Mouse (Mus musculus): ENCODE measurements around the gene Trpv1. TPM values are rescaled to one million over a fixed set of nuclear protein-coding genes. Genes with fewer than 3 reads are reported as not detected.

Trpv1 gene
- not detected for total RNA-seq (2023)

DNA sequence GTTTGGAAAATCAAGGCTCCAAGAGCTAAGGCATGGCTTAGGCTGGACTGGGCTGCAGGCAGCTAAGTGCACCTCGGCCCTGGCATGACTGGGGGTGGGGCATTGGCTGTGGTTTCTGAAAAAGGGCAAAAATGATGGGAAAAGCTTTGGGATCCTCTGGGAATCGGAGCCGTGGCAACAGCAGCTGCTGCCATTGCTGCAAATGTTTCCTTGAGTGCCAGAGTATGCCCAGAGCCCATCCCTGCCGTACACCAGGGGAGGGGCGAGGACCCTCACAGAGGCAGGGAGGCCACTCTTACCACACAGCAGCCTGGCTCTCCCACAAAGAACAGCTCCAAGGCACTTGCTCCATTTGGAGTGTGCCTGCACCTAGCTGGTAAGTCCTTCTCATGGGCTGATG lies at the start of gene Trpv1:
Trpv1 (plus strand) TSS at position 301 of the 400 bp plus-strand sequence.

DNA sequence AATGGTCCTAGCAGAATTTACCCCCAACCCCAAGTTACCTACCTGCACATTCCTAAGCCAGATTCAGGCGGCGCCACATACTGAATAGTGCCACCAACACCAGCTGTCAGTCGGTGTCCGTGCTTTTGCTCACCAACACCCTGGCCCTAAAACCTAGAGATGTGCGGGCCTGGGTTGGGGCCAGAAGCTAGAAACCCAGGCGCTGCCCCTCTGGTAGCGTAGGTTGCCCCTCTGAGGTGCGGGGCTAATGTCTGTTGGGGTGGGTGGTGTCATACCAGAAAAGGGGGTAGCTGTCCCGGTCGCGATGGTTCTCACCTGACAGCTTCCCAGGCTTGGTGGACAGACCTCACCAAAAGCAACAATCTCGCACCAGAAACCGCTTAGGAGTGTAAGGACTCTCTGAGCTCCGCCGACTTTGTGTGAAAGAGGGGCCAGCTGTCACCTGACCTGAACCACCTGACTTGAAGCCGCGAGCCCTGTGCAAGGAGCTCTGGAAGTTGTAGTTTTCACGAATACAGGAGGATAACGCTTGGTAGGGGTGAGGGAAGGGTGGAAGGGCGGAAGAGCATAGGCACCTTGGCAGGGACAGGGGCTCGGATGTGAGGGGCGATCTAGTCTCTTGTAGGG lies 35.4 kb upstream of the Trpv1 start, which contains the start of gene Ctns:
Ctns (minus strand) TSS at position 440 of the 627 bp plus-strand sequence.

DNA sequence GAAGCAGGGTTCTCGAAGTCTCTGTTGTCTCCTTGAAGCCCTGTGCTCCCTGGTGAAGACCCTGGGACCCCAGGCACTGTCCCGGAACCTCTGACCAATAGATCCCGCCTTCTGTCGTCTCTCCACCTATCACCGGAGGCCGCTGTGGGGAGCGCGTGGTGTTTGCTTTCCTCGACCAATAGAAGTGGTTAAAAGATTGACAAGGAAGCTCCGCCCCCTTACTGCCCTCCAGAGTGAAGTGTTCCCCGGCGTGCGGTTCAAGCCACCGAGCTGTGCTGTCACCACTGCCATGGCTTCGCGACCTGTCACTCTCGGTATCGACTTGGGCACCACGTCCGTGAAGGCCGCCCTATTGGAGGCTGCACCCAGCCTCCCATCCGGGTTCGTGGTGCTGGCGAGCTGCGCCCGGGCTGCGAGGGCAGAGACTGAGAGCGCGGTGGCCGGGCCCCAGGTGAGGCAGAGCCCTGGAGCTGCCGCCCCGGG lies 34.8 kb upstream of the Trpv1 start, which contains the start of gene Shpk:
Shpk (plus strand) TSS at position 231 of the 483 bp plus-strand sequence.

DNA sequence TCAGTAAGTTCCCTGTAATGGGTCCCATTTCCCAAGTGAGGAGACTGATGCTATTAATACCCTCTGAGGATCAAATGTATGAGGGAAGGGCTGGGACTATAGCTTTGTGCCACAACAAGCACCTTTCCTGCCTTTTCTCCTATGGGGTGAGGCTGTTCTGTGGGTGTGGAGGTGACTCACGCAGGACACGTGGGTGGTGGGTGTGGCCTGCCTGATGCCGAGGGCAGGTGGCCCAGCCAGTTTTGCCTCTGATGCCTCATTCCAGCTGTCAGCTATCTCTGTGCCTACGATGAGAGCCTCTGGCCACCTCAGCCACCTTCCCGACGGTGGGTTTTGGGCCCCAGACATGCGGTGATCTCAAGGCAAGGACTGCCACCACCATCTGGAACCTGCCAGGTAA lies 33.2 kb downstream of the Trpv1 start, which contains the start of gene Trpv3:
Trpv3 (plus strand) TSS at position 122 of the 400 bp plus-strand sequence.

Other genes starting within 250 kb of the Trpv1 start
- gene P2rx1, start 235.2 kb upstream of the Trpv1 start, total RNA-seq (2023), result 10 to 100 TPM; 10.9 to 12.9 TPM
- gene Camkk1, start 215.3 kb upstream of the Trpv1 start, total RNA-seq (2023), result 1 to 10 TPM; 4.7 to 5.5 TPM
- 10 to 100 TPM; 10.5 to 12.5 TPM for gene Ncbp3, start 186.5 kb upstream of the Trpv1 start, total RNA-seq (2023)
- gene Itgae, start 143.7 kb upstream of the Trpv1 start, total RNA-seq (2023), result not detected
- 10 to 100 TPM; 10.8 to 11.5 TPM for gene Haspin, start 96.0 kb upstream of the Trpv1 start, total RNA-seq (2023)
- not detected for gene P2rx5, start 73.9 kb upstream of the Trpv1 start, total RNA-seq (2023)
- gene Emc6, start 57.3 kb upstream of the Trpv1 start, total RNA-seq (2023), result 10 to 100 TPM; 18.8 to 20.9 TPM
- 10 to 100 TPM; 13.7 to 17.6 TPM for gene Tax1bp3, start 57.2 kb upstream of the Trpv1 start, total RNA-seq (2023)
- 10 to 100 TPM; 17.5 to 18.2 TPM for gene Ctns, start 35.2 kb upstream of the Trpv1 start, total RNA-seq (2023)
- 1 to 10 TPM; 1.3 to 1.8 TPM for gene Shpk, start 34.8 kb upstream of the Trpv1 start, total RNA-seq (2023)
- not detected for gene Trpv3, start 33.1 kb downstream of the Trpv1 start, total RNA-seq (2023)
- not detected for gene Aspa, start 95.3 kb downstream of the Trpv1 start, total RNA-seq (2023)
- not detected for gene Gm49340, start 95.4 kb downstream of the Trpv1 start, total RNA-seq (2023)
- gene Spata22, start 95.4 kb downstream of the Trpv1 start, total RNA-seq (2023), result not detected
- gene Olfr20, start 116.5 kb downstream of the Trpv1 start, total RNA-seq (2023), result not detected
- gene Olfr376, start 137.0 kb downstream of the Trpv1 start, total RNA-seq (2023), result not detected
- gene Olfr1, start 165.3 kb downstream of the Trpv1 start, total RNA-seq (2023), result not detected
- gene Olfr378, start 194.2 kb downstream of the Trpv1 start, total RNA-seq (2023), result not detected
- gene Olfr380, start 223.2 kb downstream of the Trpv1 start, total RNA-seq (2023), result not detected

All from neutrophil, adult 83 days (primary cell).